Mouse (Mus musculus): ENCODE data around the gene Rgs18. TPM values are rescaled to one million over a fixed set of nuclear protein-coding genes. Genes with fewer than 3 reads are reported as not detected.

Rgs18 gene
- total RNA-seq (2021): 1 to 10 TPM; 1.7 to 3.1 TPM

DNA sequence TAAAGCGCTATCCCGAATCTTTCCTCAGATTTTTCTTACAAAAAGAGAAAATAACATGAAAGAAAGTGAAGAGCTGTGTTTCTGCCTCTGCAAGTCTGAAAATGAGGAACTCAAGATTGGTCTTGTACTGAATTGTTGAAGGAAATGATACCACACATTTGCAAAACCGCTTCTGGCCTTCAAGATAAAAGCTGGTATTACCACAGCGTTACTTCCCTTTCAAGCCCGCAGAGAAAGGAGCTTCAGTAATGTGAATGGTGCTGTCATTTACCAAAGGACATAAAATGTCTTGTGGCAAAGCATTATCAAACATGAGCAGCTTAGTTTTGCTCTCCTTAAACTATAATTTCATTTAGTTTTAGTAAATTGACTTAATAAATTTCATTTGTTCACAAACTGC lies at the start of gene Rgs18:
Gene Rgs18, minus strand, starts transcription at position 105 of the 400 bp plus-strand sequence.
- DNase-seq (ENCODE audit: low spot score): no peak
- intact Hi-C loops (cut with DNase I): no loop called here

DNA sequence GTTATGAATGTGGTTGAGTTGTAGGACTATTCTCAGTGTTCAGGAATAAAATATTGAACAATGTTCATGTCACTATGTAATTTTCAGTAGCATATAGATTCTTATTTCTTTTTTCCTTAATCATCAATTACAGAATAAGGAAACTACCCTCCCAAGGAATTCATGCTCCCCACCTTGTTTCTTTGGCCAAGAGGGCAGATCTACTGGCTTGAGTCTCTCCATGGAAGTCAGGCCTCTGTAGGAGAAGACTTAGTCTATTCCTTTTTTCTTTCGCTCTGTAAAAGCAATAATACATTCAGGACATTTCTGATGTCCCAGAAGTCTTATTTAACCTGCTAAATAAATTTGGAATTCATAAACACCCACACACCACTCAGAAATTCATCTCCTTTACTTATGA lies 841 bp downstream of the Rgs18 start:
- intact Hi-C loops (cut with DNase I): no loop called here
- no peak for DNase-seq (ENCODE audit: low spot score)

DNA sequence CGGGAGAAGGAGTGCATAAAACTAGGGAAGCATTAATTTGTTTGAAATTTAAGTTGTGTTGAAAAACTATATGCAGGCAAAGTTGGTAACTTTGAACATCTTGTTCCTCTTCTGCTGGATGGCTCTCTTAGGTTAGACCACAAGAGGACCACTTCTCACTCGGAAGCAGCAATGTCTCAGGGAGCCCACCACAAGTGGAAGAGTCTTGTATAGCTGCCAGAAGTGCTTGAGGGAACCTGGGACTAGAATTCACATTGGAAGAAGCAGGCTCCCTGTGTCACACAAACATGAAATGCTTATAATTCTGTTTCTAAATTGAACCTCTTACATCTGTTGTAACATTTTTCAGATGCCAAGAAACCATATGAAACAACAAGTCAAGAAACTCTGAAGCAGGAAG lies 9.0 kb downstream of the Rgs18 start:
- DNase-seq (ENCODE audit: low spot score): no peak
- intact Hi-C loops (cut with DNase I): no loop called here

DNA sequence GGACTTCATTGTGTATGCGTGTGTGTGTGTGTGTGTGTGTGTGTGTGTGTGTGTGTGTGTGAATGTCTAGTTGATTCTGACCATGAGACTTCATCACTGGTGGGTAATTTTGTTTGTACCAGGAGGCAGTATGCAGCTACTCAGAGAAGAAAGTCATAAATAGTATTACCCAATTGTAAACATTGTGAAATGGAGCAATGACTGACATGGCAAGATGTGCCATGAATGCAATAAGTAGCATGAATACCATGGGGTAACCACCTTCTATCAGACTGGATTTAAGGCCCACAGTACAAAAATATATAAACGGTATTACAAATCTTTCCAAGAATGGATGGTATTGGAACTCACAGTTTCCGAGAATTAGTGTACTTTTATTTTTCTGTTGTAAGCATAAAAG lies 14.4 kb downstream of the Rgs18 start:
- intact Hi-C loops (cut with DNase I): no loop called here
- DNase-seq (ENCODE audit: low spot score): no peak

DNA sequence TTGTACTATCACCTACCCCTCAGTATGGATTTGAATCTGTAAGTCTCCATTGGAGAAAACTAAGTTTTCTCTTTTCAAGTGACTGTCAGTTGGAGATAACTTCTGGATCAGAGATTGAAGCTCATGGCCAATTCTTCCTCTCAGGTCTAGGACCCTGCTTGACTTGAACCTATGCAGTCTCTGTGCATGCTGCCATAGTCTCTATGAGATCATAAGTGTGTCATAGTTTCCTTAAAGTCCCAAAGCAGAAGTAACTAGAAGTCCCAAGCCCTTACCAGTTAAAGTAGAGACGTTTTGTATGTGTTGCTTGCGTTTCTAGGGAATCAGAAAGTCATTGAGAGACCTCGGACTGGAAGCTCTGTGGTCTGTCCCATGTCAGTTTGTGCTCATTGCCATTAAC lies 24.5 kb downstream of the Rgs18 start:
- DNase-seq (ENCODE audit: low spot score): no peak
- intact Hi-C loops (cut with DNase I): no loop called here

DNA sequence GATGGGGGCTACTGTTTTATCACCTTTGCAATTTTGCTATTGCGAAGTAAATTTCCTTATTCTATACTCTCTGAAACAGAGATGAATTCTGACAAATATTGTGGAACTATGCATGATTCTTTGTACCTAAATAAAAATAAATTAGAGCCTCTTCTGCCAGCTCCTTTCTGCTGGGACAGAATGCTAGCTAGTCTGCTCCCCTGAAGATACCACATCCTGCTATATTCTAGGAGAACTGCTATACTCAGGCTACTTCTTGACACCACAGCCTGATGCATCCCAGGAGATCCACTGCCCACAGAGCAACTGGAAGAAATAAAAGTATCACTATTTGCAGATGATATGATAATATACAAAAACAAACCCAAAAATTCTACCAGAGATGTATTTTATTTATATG lies 29.1 kb downstream of the Rgs18 start:
- intact Hi-C loops (cut with DNase I): no loop called here

DNA sequence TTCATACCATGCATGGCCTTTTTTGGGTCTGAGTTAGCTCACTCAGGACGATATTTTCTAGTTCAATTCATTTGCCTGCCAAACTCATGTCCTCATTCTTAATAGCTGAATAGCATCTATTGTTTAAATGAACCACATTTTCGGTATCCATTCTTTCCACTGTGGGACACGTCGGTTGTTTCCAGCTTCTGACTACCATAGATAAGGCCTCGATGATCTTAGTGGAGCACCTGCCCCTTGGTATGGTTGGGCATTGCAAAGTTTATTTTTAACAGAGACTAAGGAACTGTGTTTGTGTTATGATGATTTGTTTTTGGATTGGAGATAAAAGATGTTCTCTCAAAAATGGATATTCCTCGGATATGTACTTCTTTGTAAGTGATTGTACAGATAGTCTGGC lies 37.5 kb downstream of the Rgs18 start:
- DNase-seq (ENCODE audit: low spot score): no peak
- intact Hi-C loops (cut with DNase I): no loop called here

More for the DNA sequence above, 29.1 kb downstream of the Rgs18 start:
- DNase-seq (ENCODE audit: low spot score): no peak

DNA sequence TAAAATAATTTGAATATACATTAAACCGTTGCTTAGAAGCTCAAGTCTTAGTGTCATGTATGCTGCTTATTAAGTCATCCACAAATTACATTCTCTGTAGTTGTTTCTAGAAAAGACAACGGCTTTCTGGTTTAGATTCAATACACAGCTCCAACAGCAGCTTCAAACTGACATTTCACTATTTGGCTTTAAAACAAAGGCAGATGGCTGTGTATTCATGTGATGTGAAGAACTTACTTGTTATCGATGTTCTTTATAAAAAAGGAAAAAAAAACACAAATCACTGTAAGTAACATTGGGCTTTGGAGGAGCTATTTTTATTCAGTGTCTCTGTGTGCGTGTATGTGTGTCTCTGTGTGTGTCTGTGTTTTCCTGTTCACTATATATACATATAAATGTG lies 54.5 kb downstream of the Rgs18 start:
- intact Hi-C loops (cut with DNase I): no loop called here
- DNase-seq (ENCODE audit: low spot score): no peak

DNA sequence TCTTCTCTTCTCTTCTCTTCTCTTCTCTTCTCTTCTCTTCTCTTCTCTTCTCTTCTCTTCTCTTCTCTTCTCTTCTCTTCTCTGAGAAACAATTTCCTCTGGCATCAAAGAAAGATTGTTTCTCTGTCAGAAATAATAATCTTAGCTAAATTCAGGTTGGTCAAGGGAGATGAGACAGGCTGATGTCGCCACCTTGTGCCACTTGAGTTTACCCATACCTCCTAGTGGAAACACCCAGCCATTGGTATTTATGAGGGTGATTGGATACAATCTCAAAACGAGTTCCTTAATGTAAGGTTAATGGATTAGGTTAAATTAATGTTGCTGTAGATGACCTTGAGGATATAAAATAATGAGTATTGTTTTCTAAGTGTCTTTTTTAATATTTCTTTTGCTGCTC lies 70.9 kb downstream of the Rgs18 start:
- intact Hi-C loops (cut with DNase I): no loop called here
- no peak for DNase-seq (ENCODE audit: low spot score)

Other genes with a start within 250 kb of the Rgs18 start
- gene Rgs21, start 207.8 kb downstream of the Rgs18 start, total RNA-seq (2021): not detected

All from heart, postnatal 25 days (tissue).